Comparison of ENCODE assay signal across 1 mouse cellular context in genomic region chr13:59719475-59719874, GRCm38 (mm10).
TF ChIP-seq lines count a peak whose summit lies in the region.

No protein-coding gene starts in this region.

TF ChIP-seq in CH12.LX, 34 proteins besides CTCF, POLR2A, EP300 and RAD21:
- TF ChIP-seq ETS1 (conservative IDR thresholded peaks at IDR 0.05; ENCODE audit: low read depth, low read length), result no peak
- TF ChIP-seq HCFC1 (IDR thresholded peaks at IDR 0.05; ENCODE audit: low read depth, low read length), result no peak
- TF ChIP-seq IRF4 (IDR thresholded peaks at IDR 0.05; ENCODE audit: low read depth, low read length), result no peak
- no peak for TF ChIP-seq SIN3A (IDR thresholded peaks at IDR 0.05; ENCODE audit: low read length)
- no peak for TF ChIP-seq MYC (IDR thresholded peaks at IDR 0.05; ENCODE audit: low read depth, low read length)
- no peak for TF ChIP-seq SMC3 (IDR thresholded peaks at IDR 0.05; ENCODE audit: low read depth, low read length)
- no peak for TF ChIP-seq TCF12 (IDR thresholded peaks at IDR 0.05; ENCODE audit: low read depth, low read length)
- TF ChIP-seq MAFK (IDR thresholded peaks at IDR 0.05; ENCODE audit: insufficient replicate concordance, low read length), result no peak
- TF ChIP-seq RCOR1 (conservative IDR thresholded peaks at IDR 0.05; ENCODE audit: low read depth, low read length), result no peak
- TF ChIP-seq KAT2A (IDR thresholded peaks at IDR 0.05; ENCODE audit: insufficient replicate concordance, low read length), result no peak
- no peak for TF ChIP-seq ELF1 (IDR thresholded peaks at IDR 0.05; ENCODE audit: low read depth, low read length)
- no peak for TF ChIP-seq GABPA (IDR thresholded peaks at IDR 0.05; ENCODE audit: insufficient replicate concordance, low read depth, low read length)
- TF ChIP-seq BHLHE40 (IDR thresholded peaks at IDR 0.05; ENCODE audit: low read depth, low read length), result no peak
- TF ChIP-seq UBTF (IDR thresholded peaks at IDR 0.05; ENCODE audit: low read depth, low read length), result no peak
- TF ChIP-seq USF2 (conservative IDR thresholded peaks at IDR 0.05; ENCODE audit: low read depth, low read length), result no peak
- TF ChIP-seq MAX (IDR thresholded peaks at IDR 0.05; ENCODE audit: low read length), result no peak
